Mouse (Mus musculus) bone marrow, adult 2 months (tissue): ENCODE measurements around the gene Spp2.

Experiments used
- CTCF ChIP-seq: fragments of 200-500 bp; IDR thresholded peaks from 2 replicates; pipeline ENCODE4 v1.5.1; 2011; ENCODE audit warnings: low read length, control low read depth; ENCODE audit not compliant: control insufficient read depth, insufficient read depth
- POLR2A ChIP-seq: fragments of 200-500 bp; IDR thresholded peaks from 2 replicates; pipeline ENCODE4 v1.6.1; 2011; ENCODE audit warnings: low read depth, mild to moderate bottlenecking, control low read depth, low read length, borderline replicate concordance; ENCODE audit not compliant: control insufficient read depth

DNA sequence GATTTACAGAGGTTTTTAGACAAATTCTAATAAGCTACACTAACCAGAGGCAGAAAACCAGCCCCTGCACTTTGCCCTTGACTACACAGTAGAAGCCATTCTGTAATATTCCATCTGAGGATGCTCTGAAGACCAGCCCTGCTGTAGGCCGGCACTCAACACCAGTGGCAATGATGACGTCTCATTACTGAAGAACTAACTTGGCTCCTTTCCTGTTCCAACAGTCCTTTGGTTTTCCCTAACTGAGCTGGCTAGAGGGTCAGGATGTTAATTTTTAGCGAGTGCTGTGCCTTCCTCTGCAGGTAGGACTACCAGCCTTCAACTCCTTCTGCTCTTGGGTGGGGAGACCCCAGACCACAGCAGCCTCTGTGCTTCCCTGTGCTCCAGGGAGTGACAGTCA lies 47.9 kb downstream of the Spp2 start:
- TF ChIP-seq CTCF: no peak
- no peak for TF ChIP-seq POLR2A
